Mouse (Mus musculus): ENCODE data around the gene Lrwd1. TPM values are rescaled to one million over a fixed set of nuclear protein-coding genes. Genes with fewer than 3 reads are reported as not detected.

Gene Lrwd1
- polyA plus RNA-seq, 1 experiment: 49.1 TPM

DNA sequence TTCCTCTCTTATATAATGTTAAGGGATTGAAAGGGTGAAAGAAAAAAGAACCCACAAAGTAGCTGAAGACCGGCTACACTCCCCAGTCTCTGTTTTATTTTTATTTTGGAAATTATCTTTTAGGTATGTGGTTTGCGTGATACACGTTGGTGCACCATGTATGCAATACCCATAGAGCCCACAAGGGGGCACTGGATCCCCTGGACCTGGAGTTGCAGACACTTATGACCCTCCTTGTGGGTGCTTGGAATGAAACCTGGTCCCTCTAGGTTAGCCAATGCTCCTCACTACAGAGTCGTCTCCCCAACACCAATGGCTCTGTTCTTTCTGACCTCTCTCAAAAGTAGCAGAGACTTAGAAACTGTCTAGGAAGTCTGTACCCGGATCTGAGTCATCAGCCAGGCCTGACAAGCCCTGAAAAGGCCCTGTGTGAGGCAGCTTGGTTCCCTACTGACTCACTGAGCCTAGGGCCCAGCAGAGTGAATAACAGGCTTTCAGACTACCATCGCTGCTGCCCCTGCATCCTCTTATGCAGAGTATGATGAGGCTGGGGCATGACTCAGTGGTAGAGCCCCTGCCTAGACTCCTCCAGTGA is 7.4 kb upstream of the Lrwd1 start:
- H3K4me1 ChIP-seq (ENCODE audit: control insufficient read depth, insufficient read depth, low read length): no peaks in the 10 kb centered on the region
- no peaks in the 10 kb centered on the region for H3K36me3 ChIP-seq (ENCODE audit: control insufficient read depth, insufficient read depth, low read length, poor library complexity, severe bottlenecking)
- TF ChIP-seq CTCF (IDR thresholded peaks at IDR 0.05; ENCODE audit: low read depth, low read length) (peak; percentile 47), POLR2A (IDR thresholded peaks at IDR 0.05; ENCODE audit: insufficient read depth, low read length) (no peak)
- H3K27me3 ChIP-seq (ENCODE audit: control insufficient read depth, insufficient read depth, low read length, poor library complexity, severe bottlenecking): no peaks in the 10 kb centered on the region
- no peak overlapping the region for H3K27ac ChIP-seq (ENCODE audit: insufficient read depth, low read length)
- no peak overlapping the region for H3K4me3 ChIP-seq (ENCODE audit: low read depth, low read length)
- no peaks in the 10 kb centered on the region for H3K9me3 ChIP-seq (replicated peaks; ENCODE audit: control insufficient read depth, insufficient read depth, low read length, poor library complexity, severe bottlenecking)
- H3K9ac ChIP-seq (ENCODE audit: low read depth, poor library complexity, severe bottlenecking): no peak overlapping the region

DNA sequence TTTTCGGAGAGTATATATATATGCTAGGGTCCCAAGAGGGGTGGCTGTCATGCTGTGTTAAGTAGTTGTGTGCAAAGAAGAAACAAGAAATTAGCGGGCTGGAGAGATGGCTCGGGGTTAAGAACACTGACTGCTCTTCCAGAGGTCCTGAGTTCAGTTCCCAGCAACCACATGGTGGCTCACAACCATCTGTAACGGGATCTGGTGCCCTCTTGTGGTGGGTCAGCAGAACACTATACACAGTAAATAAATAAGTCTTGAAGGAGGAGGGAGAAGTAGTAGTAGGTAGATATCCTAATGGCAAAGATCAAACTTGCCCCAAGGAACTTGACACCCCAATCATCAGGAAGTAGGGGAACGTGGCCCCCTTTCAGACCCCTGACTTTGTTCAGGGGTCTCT is 6.9 kb upstream of the Lrwd1 start:
- no peaks in the 10 kb centered on the region for H3K4me1 ChIP-seq (ENCODE audit: control insufficient read depth, insufficient read depth, low read length)
- no peaks in the 10 kb centered on the region for H3K27me3 ChIP-seq (ENCODE audit: control insufficient read depth, insufficient read depth, low read length, poor library complexity, severe bottlenecking)
- no peaks in the 10 kb centered on the region for H3K9me3 ChIP-seq (replicated peaks; ENCODE audit: control insufficient read depth, insufficient read depth, low read length, poor library complexity, severe bottlenecking)
- H3K4me3 ChIP-seq (ENCODE audit: low read depth, low read length): no peak overlapping the region
- TF ChIP-seq EP300 (IDR thresholded peaks at IDR 0.05; ENCODE audit: insufficient read depth, low read depth, low read length) (no peak), POLR2A (IDR thresholded peaks at IDR 0.05; ENCODE audit: insufficient read depth, low read length) (no peak), CTCF (IDR thresholded peaks at IDR 0.05; ENCODE audit: low read depth, low read length) (peak; percentile 40)
- H3K9ac ChIP-seq (ENCODE audit: low read depth, poor library complexity, severe bottlenecking): no peak overlapping the region
- H3K36me3 ChIP-seq (ENCODE audit: control insufficient read depth, insufficient read depth, low read length, poor library complexity, severe bottlenecking): no peaks in the 10 kb centered on the region
- H3K27ac ChIP-seq (ENCODE audit: insufficient read depth, low read length): no peak overlapping the region

DNA sequence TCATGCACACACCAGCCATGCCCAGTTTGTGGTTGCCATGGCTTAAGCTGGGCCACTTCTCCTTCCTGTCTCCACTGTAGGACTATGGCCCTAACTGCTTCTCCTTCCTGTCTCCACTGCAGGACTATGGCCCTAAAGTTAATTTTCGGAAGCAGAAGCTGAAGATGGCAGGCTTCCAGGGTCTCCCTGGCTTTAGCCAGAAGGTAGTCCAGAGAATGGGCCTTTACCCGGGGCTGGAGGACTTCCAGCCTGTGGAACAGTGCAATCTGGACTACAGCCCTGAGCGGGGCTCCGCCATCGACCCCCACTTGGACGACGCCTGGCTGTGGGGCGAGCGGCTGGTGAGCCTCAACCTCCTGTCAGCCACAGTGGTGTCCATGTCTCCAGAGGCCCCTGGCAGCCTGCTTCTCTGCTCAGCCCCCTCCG is 4.2 kb upstream of the Lrwd1 start:
- no peaks in the 10 kb centered on the region for H3K4me1 ChIP-seq (ENCODE audit: control insufficient read depth, insufficient read depth, low read length)
- H3K36me3 ChIP-seq (ENCODE audit: control insufficient read depth, insufficient read depth, low read length, poor library complexity, severe bottlenecking): no peaks in the 10 kb centered on the region
- TF ChIP-seq POLR2A (IDR thresholded peaks at IDR 0.05; ENCODE audit: insufficient read depth, low read length) (no peak), CTCF (IDR thresholded peaks at IDR 0.05; ENCODE audit: low read depth, low read length) (no peak), EP300 (IDR thresholded peaks at IDR 0.05; ENCODE audit: insufficient read depth, low read depth, low read length) (no peak)
- H3K27me3 ChIP-seq (ENCODE audit: control insufficient read depth, insufficient read depth, low read length, poor library complexity, severe bottlenecking): no peaks in the 10 kb centered on the region
- no peaks in the 10 kb centered on the region for H3K9me3 ChIP-seq (replicated peaks; ENCODE audit: control insufficient read depth, insufficient read depth, low read length, poor library complexity, severe bottlenecking)
- H3K4me3 ChIP-seq (ENCODE audit: low read depth, low read length): no peak overlapping the region
- H3K9ac ChIP-seq (ENCODE audit: low read depth, poor library complexity, severe bottlenecking): no peak overlapping the region
- H3K27ac ChIP-seq (ENCODE audit: insufficient read depth, low read length): no peak overlapping the region

DNA sequence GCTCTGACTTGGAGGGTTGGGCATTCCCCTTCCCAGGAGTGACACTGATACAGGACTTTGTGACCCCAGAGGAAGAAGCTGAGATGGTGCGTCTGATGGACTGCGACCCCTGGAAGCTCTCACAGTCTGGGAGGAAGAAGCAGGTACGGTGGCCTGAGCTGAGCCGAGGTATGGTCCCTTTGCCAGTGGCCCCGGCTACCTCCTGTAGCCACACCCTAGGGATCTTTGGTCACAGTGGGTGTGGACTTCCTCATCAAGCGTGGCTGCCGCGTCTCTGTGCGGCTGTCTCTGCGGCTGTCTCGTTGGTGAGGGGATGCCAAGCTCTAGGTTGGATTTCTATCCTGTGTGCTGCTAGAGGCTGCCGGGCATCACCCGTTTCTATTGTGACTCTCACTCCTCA is 3.5 kb upstream of the Lrwd1 start:
- no peak for TF ChIP-seq POLR2A (IDR thresholded peaks at IDR 0.05; ENCODE audit: insufficient read depth, low read length)
- no peak for TF ChIP-seq EP300 (IDR thresholded peaks at IDR 0.05; ENCODE audit: insufficient read depth, low read depth, low read length)
- no peak for TF ChIP-seq CTCF (IDR thresholded peaks at IDR 0.05; ENCODE audit: low read depth, low read length)
- Histone ChIP-seq H3K4me1 (ENCODE audit: control insufficient read depth, insufficient read depth, low read length) (peaks cover 2% of the 10 kb centered on the region), H3K9ac (ENCODE audit: low read depth, poor library complexity, severe bottlenecking) (no peak overlapping the region), H3K9me3 (replicated peaks; ENCODE audit: control insufficient read depth, insufficient read depth, low read length, poor library complexity, severe bottlenecking) (no peaks in the 10 kb centered on the region), H3K4me3 (ENCODE audit: low read depth, low read length) (no peak overlapping the region), H3K27ac (ENCODE audit: insufficient read depth, low read length) (no peak overlapping the region), H3K36me3 (ENCODE audit: control insufficient read depth, insufficient read depth, low read length, poor library complexity, severe bottlenecking) (no peaks in the 10 kb centered on the region), H3K27me3 (ENCODE audit: control insufficient read depth, insufficient read depth, low read length, poor library complexity, severe bottlenecking) (no peaks in the 10 kb centered on the region)

DNA sequence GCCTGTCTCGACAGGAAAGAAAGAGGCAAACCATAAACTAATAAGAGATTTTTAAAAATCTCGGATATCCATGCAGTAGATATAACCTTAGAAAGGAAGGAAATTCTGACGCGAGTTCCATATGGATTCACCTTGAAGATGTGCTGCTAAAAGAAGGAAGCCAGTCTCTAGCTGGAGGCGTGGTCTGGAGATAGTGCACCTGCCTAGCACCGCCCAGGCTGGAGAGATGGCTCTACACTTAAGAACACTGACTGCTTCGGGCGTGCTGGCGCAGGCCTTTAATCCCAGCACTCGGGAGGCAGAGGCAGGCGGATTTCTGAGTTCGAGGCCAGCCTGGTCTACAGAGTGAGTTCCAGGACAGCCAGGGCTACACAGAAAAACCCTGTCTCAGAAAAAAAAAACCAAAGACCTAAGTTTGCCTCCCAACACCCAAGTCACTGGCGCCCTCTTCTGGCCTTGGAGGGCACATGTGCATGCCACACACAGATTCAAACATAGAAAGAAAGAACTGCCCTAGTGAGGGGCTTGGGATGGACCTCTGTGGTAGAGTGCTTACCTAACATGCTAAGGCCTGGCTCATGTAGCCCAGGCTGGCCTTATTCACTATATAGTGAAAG is 1.9 kb upstream of the Lrwd1 start:
- Histone ChIP-seq H3K4me3 (ENCODE audit: low read depth, low read length) (no peak overlapping the region), H3K27me3 (ENCODE audit: control insufficient read depth, insufficient read depth, low read length, poor library complexity, severe bottlenecking) (no peaks in the 10 kb centered on the region), H3K27ac (ENCODE audit: insufficient read depth, low read length) (no peak overlapping the region), H3K9me3 (replicated peaks; ENCODE audit: control insufficient read depth, insufficient read depth, low read length, poor library complexity, severe bottlenecking) (no peaks in the 10 kb centered on the region), H3K4me1 (ENCODE audit: control insufficient read depth, insufficient read depth, low read length) (peaks cover 5% of the 10 kb centered on the region), H3K36me3 (ENCODE audit: control insufficient read depth, insufficient read depth, low read length, poor library complexity, severe bottlenecking) (no peaks in the 10 kb centered on the region), H3K9ac (ENCODE audit: low read depth, poor library complexity, severe bottlenecking) (no peak overlapping the region)
- TF ChIP-seq CTCF (IDR thresholded peaks at IDR 0.05; ENCODE audit: low read depth, low read length) (peak; percentile 84), EP300 (IDR thresholded peaks at IDR 0.05; ENCODE audit: insufficient read depth, low read depth, low read length) (no peak)

DNA sequence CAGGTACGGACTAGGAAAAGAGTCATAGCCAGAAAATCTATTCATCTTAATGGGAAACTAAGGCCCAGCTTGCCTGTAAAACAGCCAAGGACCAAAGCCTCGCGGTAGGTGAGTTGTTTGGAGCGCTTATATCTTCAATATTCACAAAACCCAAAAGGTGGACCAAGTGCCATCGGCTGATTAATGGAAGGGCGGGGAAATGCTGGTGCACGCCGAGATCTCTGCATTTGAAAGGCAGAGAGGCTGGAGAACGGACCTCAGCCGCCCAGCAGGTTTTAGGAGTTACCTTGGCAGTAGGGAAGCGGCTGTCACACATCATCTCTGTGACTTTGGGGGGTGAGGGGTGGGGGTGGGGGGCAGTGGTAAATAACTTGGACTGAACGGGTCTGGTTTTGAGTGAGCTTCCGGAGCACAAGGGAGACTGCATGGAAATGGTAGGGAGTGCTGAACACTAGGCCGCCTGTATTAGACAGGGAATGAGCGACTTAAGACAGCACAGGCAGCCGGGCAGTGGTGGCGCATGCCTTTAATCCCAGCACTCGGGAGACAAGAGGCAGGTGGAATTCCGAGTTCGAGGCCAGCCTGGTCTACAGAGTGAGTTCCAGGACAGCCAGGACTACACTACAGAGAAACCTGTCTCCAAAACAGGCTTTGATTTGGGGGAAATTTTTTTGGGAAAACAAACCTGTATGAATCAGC is 567 bp upstream of the Lrwd1 start:
- no peaks in the 10 kb centered on the region for H3K27me3 ChIP-seq (ENCODE audit: control insufficient read depth, insufficient read depth, low read length, poor library complexity, severe bottlenecking)
- H3K27ac ChIP-seq (ENCODE audit: insufficient read depth, low read length): no peak overlapping the region
- no peaks in the 10 kb centered on the region for H3K36me3 ChIP-seq (ENCODE audit: control insufficient read depth, insufficient read depth, low read length, poor library complexity, severe bottlenecking)
- peak overlapping the region; percentile 82 for H3K9ac ChIP-seq (ENCODE audit: low read depth, poor library complexity, severe bottlenecking)
- TF ChIP-seq EP300 (IDR thresholded peaks at IDR 0.05; ENCODE audit: insufficient read depth, low read depth, low read length) (no peak), CTCF (IDR thresholded peaks at IDR 0.05; ENCODE audit: low read depth, low read length) (no peak), POLR2A (IDR thresholded peaks at IDR 0.05; ENCODE audit: insufficient read depth, low read length) (no peak)
- H3K4me3 ChIP-seq (ENCODE audit: low read depth, low read length): peak overlapping the region; percentile 93
- H3K9me3 ChIP-seq (replicated peaks; ENCODE audit: control insufficient read depth, insufficient read depth, low read length, poor library complexity, severe bottlenecking): no peaks in the 10 kb centered on the region
- H3K4me1 ChIP-seq (ENCODE audit: control insufficient read depth, insufficient read depth, low read length): peaks cover 5% of the 10 kb centered on the region
